Comparison of ENCODE assay signal across 16 mouse cellular contexts in the genomic region with DNA sequence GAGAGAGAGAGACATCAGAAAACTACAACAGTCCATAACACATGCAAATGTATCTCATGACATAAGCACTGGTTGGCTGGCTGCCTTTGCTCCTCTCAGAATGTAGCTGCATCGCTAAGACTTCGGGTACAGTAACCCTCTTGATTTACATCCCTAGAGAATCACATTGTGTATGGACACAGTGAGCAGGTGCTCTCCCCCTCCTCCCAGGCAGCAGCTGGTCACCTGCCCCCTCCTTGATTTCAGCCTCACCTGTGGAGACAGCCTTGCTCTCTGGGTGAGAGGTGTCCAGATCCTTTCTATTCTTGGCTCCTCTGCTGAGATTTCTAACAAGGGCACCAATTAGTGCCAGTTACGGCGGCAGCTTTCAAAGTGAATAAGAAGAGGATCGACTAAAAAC.
DNase-seq lines count a peak whose midpoint lies in the region; ATAC-seq and TF ChIP-seq lines count a peak whose summit lies in the region.
"Had no signal": no experiment of that assay in that cellular context is flagged by ENCODE, and none has a peak within 500 bp of the region (broad histone marks: within the 10 kb centered on the region; RNA-seq: fewer than 3 reads in every experiment).

No protein-coding gene starts in this region.

- H3K4me1 ChIP-seq in forebrain, embryonic 13.5 days: peaks cover 8% of the 10 kb centered on the region
- H3K4me1 ChIP-seq in forebrain, embryonic 10.5 days: no peaks in the 10 kb centered on the region
- H3K4me1 ChIP-seq in hindbrain, embryonic 15.5 days (replicated peaks): no peaks in the 10 kb centered on the region
- H3K4me1 ChIP-seq: embryonic facial prominence, embryonic 12.5 days; megakaryocyte, embryonic 14.5 days had no signal

- no peak for TF ChIP-seq CTCF in brain, embryonic 14.5 days (IDR thresholded peaks at IDR 0.05; ENCODE audit: borderline replicate concordance, extremely low read depth, insufficient read depth, insufficient read length)

- no peaks in the 10 kb centered on the region for H3K36me3 ChIP-seq in forebrain, embryonic 13.5 days (ENCODE audit: poor library complexity, severe bottlenecking)
- no peaks in the 10 kb centered on the region for H3K36me3 ChIP-seq in forebrain, embryonic 10.5 days (replicated peaks)
- H3K36me3 ChIP-seq in hindbrain, embryonic 15.5 days: no peaks in the 10 kb centered on the region
- H3K36me3 ChIP-seq: embryonic facial prominence, embryonic 12.5 days had no signal

- peak overlapping the region; percentile 39 for H3K4me2 ChIP-seq in forebrain, embryonic 13.5 days
- no peak overlapping the region for H3K4me2 ChIP-seq in hindbrain, embryonic 15.5 days
- H3K4me2 ChIP-seq: embryonic facial prominence, embryonic 12.5 days had no signal

- ATAC-seq in forebrain, embryonic 13.5 days: peak; percentile 70
- peak; percentile 19; the same call in 1 of the 2 replicates for ATAC-seq in hindbrain, embryonic 15.5 days (ENCODE audit: low FRiP score, low read depth)

- H3K27ac ChIP-seq in forebrain, embryonic 13.5 days: no peak overlapping the region; the same call in 1 of the 2 replicates
- H3K27ac ChIP-seq in forebrain, embryonic 10.5 days: no peak overlapping the region
- H3K27ac ChIP-seq in hindbrain, embryonic 15.5 days (replicated peaks): no peak overlapping the region
- H3K27ac ChIP-seq: embryonic facial prominence, embryonic 12.5 days; gastrocnemius, adult 2 months had no signal

- H3K27me3 ChIP-seq in forebrain, embryonic 13.5 days: no peaks in the 10 kb centered on the region
- H3K27me3 ChIP-seq in forebrain, embryonic 10.5 days (ENCODE audit: poor library complexity, severe bottlenecking): no peaks in the 10 kb centered on the region
- H3K27me3 ChIP-seq in hindbrain, embryonic 15.5 days: no peaks in the 10 kb centered on the region
- H3K27me3 ChIP-seq: embryonic facial prominence, embryonic 12.5 days; megakaryocyte, embryonic 14.5 days had no signal

- WGBS in forebrain, embryonic 13.5 days: 22% methylated on average over 5 of the region's 5 CpGs
- WGBS in forebrain, embryonic 10.5 days: 65% methylated on average over 5 of the region's 5 CpGs
- WGBS in hindbrain, embryonic 15.5 days: 32% methylated on average over 5 of the region's 5 CpGs

- H3K4me3 ChIP-seq in forebrain, embryonic 13.5 days: no peak overlapping the region
- no peak overlapping the region for H3K4me3 ChIP-seq in forebrain, embryonic 10.5 days
- H3K4me3 ChIP-seq in hindbrain, embryonic 15.5 days: no peak overlapping the region
- H3K4me3 ChIP-seq: embryonic facial prominence, embryonic 12.5 days; gastrocnemius, adult 2 months; megakaryocyte, embryonic 14.5 days had no signal

- no peak for TF ChIP-seq POLR2A in brain, embryonic 14.5 days (IDR thresholded peaks at IDR 0.05; ENCODE audit: borderline replicate concordance, extremely low read depth, insufficient read depth, insufficient read length, poor library complexity, severe bottlenecking)

- DNase-seq in forebrain, embryonic 10.5 days (ENCODE audit: extremely low spot score, low spot score): no peak
- peak; percentile 22 for DNase-seq in left cerebral cortex, postnatal 4 days
- DNase-seq in left cerebral cortex, adult 8-10 months (ENCODE audit: low spot score in 2 of 2): no peak
- peak; percentile 88 for DNase-seq in brain, embryonic 14.5 days (ENCODE audit: low read depth)
- no peak for DNase-seq in layer of hippocampus, postnatal 36 days
- DNase-seq: adrenal gland, adult 2 months; cerebellum, adult 9-11 months; gastrocnemius, adult 2 months; heart, postnatal 4 days; kidney, adult 18-20 months; kidney, postnatal 36 days; lung, adult 18-20 months had no signal

- H3K9me3 ChIP-seq in forebrain, embryonic 13.5 days (replicated peaks): no peaks in the 10 kb centered on the region
- H3K9me3 ChIP-seq in forebrain, embryonic 10.5 days: no peaks in the 10 kb centered on the region
- H3K9me3 ChIP-seq in hindbrain, embryonic 15.5 days: no peaks in the 10 kb centered on the region
- H3K9me3 ChIP-seq: embryonic facial prominence, embryonic 12.5 days had no signal

- intact Hi-C loops in left cerebral cortex, postnatal 4 days (cut with DNase I): no loop called here

- H3K9ac ChIP-seq in forebrain, embryonic 13.5 days: peak overlapping the region; percentile 12; the same call in 1 of the 2 replicates
- no peak overlapping the region for H3K9ac ChIP-seq in hindbrain, embryonic 15.5 days
- H3K9ac ChIP-seq: embryonic facial prominence, embryonic 12.5 days had no signal

Comparison
In these comparisons a context has a peak if more than half of its experiments do, and no peak if none do; other contexts are left out.
1. DNase-seq: peak in left cerebral cortex, postnatal 4 days (single experiment) and brain, embryonic 14.5 days (single experiment); none in forebrain, embryonic 10.5 days (single experiment), left cerebral cortex, adult 8-10 months (0 of 2) and layer of hippocampus, postnatal 36 days (0 of 2).